Mouse (Mus musculus) neural tube, embryonic 15.5 days (tissue): ENCODE measurements around the gene Evc. TPM values are rescaled to one million over a fixed set of nuclear protein-coding genes. Genes with fewer than 3 reads are reported as not detected.

ENCODE experiments used
- ATAC-seq: fragments of 200-750 bp; cut with Nextera tagmentation; 2 replicates; pipeline ENCODE4 v1.8.0; 2017; ENCODE audit warnings: mild to moderate bottlenecking, moderate TSS enrichment, moderate library complexity; ENCODE audit not compliant: low FRiP score
- H3K27ac ChIP-seq: fragments of 300-500 bp; sonication (generic); replicated peaks from 2 replicates; pipeline ENCODE4 v1.5.1; 2015; ENCODE audit warnings: mild to moderate bottlenecking, inconsistent platforms
- H3K27me3 ChIP-seq: fragments of 300-500 bp; sonication (generic); replicated peaks from 2 replicates; pipeline ENCODE4 v1.6.1; 2015; ENCODE audit warnings: inconsistent platforms
- H3K36me3 ChIP-seq: fragments of 300-500 bp; sonication (generic); 2 replicates; pipeline ENCODE4 v1.6.1; 2015; ENCODE audit warnings: inconsistent platforms
- H3K4me1 ChIP-seq: fragments of 300-500 bp; sonication (generic); 2 replicates; pipeline ENCODE4 v1.6.1; 2015; ENCODE audit warnings: inconsistent platforms
- H3K4me2 ChIP-seq: fragments of 300-500 bp; sonication (generic); 2 replicates; pipeline ENCODE4 v1.6.1; 2015; ENCODE audit warnings: inconsistent platforms, mild to moderate bottlenecking, moderate library complexity
- H3K4me3 ChIP-seq: fragments of 300-500 bp; sonication (generic); replicated peaks from 2 replicates; pipeline ENCODE4 v1.5.1; 2015; ENCODE audit warnings: mild to moderate bottlenecking, inconsistent platforms
- H3K9ac ChIP-seq: fragments of 300-500 bp; sonication (generic); replicated peaks from 2 replicates; pipeline ENCODE4 v1.6.1; 2015; ENCODE audit warnings: mild to moderate bottlenecking, inconsistent platforms
- H3K9me3 ChIP-seq: fragments of 300-500 bp; sonication (generic); replicated peaks from 2 replicates; pipeline ENCODE4 v1.6.1; 2016; ENCODE audit warnings: inconsistent platforms
- WGBS: fragments of 180-500 bp; shearing (Covaris S2); methylation state at CpG from one replicate; pipeline ENCODE4 v1.1.7; 2015; ENCODE audit warnings: mixed read lengths; 5-methylcytosine and 5-hydroxymethylcytosine counted together
- polyA plus RNA-seq: library from polyadenylated mRNA; unstranded; fragments of >200 nt; fragmentation: Nextera tagmentation; extraction: Ambion mirVana; gene quantifications from 2 replicates; pipeline ENCODE4 v1.2.1, GENCODE M21; 2015

The Evc gene
- polyA plus RNA-seq, 1 experiment from 2014 or later, result 4.4 TPM

- H3K4me3 ChIP-seq, result peak within 1 kb of the TSS; percentile 53
- peak within 1 kb of the TSS; percentile 100 for H3K4me2 ChIP-seq
- peaks cover 35% of the 10 kb centered on the region for H3K4me1 ChIP-seq
- H3K36me3 ChIP-seq, result no peaks in the 10 kb centered on the region
- no peaks in the 10 kb centered on the region for H3K9me3 ChIP-seq
- H3K27ac ChIP-seq, result no peak within 1 kb of the TSS
- peak; percentile 79 for ATAC-seq
- WGBS, result under 1% methylated on average over 27 of the region's 27 CpGs
- peaks cover 12% of the 10 kb centered on the region; the same call in 1 of the 2 replicates for H3K27me3 ChIP-seq
- H3K9ac ChIP-seq, result peak within 1 kb of the TSS; percentile 51
Measured at GRCm38 (mm10) chr5:37338288-37338687, 1.6 kb upstream of the Evc start, which contains the start of gene Evc2. Evc2 (plus strand) TSS chr5:37338499.

DNA sequence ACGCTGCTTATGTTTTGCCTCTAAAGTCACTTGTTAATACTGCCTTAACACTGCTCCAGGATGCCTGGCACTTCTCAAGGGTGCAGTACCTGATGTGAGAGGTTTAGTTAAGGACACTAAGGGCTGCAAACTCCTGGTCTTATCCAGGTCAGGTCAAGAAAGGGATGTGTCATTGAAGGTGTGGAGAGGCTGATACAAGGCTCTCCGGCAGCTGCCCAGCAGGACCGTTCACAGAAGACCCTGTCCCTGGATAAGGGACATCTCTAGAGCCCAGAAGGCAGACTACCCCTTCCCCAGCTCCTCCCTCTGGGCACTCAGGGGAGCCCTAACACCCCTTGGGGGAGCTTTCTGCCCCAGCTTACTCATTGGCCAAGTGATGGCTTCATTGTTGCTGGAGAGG lies 1.0 kb upstream of the Evc start:
- H3K4me3 ChIP-seq, result peak overlapping the region; percentile 53; the same call in 1 of the 2 replicates
- 66% methylated on average over 3 of the region's 3 CpGs for WGBS
- peaks cover 35% of the 10 kb centered on the region for H3K4me1 ChIP-seq
- ATAC-seq, result no peak
- H3K36me3 ChIP-seq, result no peaks in the 10 kb centered on the region
- H3K27ac ChIP-seq, result no peak overlapping the region
- no peaks in the 10 kb centered on the region for H3K9me3 ChIP-seq
- peaks cover 12% of the 10 kb centered on the region; the same call in 1 of the 2 replicates for H3K27me3 ChIP-seq
- H3K9ac ChIP-seq, result 0 out of 2 replicates have a peak overlapping the region, but pooled peaks have one; percentile 51
- H3K4me2 ChIP-seq, result peak overlapping the region; percentile 100

DNA sequence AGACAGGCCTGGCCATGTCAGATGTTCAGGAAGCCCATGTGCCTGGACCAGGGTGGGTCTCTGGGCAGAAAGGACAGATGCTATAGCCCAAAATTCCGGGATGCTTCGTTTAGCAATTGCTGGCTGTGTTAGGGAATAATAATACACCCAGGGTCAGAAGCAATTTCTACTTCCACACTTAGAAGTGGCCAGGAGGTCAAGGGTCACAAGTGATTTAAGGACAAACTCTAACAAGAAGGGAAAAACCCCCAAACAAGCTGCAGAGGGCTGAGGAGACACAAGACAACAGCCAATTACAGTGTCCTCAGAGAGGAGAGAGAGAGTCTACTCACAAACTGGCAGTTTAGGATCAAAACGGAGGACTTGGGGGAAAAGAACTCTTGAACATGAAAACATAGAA lies 1.6 kb downstream of the Evc start:
- Histone ChIP-seq H3K4me3 (no peak overlapping the region), H3K27me3 (peaks cover 12% of the 10 kb centered on the region; the same call in 1 of the 2 replicates), H3K4me1 (peaks cover 35% of the 10 kb centered on the region), H3K27ac (no peak overlapping the region), H3K4me2 (no peak overlapping the region), H3K9me3 (no peaks in the 10 kb centered on the region), H3K36me3 (no peaks in the 10 kb centered on the region), H3K9ac (no peak overlapping the region)
- WGBS, result 59% methylated on average over 3 of the region's 3 CpGs
- ATAC-seq, result no peak

DNA sequence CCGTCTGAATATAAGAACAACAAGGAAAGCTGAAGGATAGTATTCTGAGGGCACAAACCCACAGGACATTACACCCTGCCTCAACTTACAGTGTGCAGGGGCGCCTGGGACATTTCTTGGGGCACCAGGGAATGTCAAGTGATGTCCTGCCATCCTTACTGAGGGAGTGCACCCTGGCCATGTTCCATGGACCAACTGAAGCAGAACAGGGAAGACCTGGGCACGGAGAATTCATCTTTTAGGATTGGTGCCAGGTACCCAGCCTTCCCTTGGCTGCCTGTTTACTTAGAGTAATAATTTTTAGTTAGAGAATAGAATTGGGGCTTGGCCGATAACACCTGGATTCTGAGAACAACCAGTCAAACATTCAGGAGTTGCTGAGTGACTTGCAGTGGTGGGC lies 4.6 kb downstream of the Evc start:
- no peaks in the 10 kb centered on the region for H3K36me3 ChIP-seq
- no peaks in the 10 kb centered on the region for H3K9me3 ChIP-seq
- no peak overlapping the region for H3K4me3 ChIP-seq
- no peak for ATAC-seq
- no peak overlapping the region for H3K4me2 ChIP-seq
- no peak overlapping the region for H3K27ac ChIP-seq
- H3K4me1 ChIP-seq, result peaks cover 13% of the 10 kb centered on the region
- no peak overlapping the region for H3K9ac ChIP-seq
- WGBS, result 75% methylated on average over 4 of the region's 4 CpGs
- H3K27me3 ChIP-seq, result 0 out of 2 replicates have a peak, but pooled peaks cover 3% of the 10 kb centered on the region

- no peaks in the 10 kb centered on the region for H3K36me3 ChIP-seq
- no peaks in the 10 kb centered on the region for H3K27me3 ChIP-seq
- H3K9ac ChIP-seq, result no peak overlapping the region
- H3K27ac ChIP-seq, result no peak overlapping the region
- WGBS, result 97% methylated on average over 2 of the region's 2 CpGs
- peaks cover 4% of the 10 kb centered on the region for H3K4me1 ChIP-seq
- H3K4me2 ChIP-seq, result no peak overlapping the region
- no peaks in the 10 kb centered on the region for H3K9me3 ChIP-seq
- H3K4me3 ChIP-seq, result no peak overlapping the region
- no peak for ATAC-seq
Measured at GRCm38 (mm10) chr5:37331133-37331505, 5.6 kb downstream of the Evc start.

DNA sequence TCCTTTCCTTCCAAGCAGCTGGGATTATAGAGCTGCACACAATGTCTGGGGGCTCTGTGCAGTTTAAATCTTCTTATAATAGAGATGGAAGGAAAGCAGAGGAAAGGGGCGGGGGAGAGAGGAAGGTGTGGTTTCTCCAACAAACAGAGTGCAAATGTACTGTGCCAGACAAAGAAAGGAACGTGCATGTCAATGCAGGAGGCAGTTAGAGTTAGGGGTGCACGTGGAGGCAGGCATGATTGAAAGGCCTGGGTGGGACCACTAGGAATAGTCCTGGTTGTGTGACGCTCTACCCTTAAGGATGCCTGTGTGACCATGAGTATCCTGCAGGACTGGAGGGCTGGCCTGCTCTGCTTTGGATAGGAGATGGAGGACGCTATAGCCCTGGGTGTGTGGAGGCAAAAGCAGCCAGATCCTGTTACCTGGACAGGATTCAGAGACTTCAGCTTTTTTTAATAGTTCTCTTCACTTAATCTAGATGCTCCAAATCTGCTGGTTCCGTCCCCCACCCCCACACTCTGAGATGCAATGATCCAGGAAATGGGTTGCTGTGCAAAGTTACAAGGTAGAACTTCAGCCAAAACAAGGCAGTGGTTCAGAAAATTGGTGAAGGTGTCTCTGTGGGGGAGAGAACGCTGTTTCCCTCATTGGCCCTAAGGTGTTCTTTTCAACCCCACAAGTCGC lies 6.1 kb downstream of the Evc start:
- H3K36me3 ChIP-seq, result no peaks in the 10 kb centered on the region
- no peaks in the 10 kb centered on the region for H3K27me3 ChIP-seq
- WGBS, result 85% methylated on average over 8 of the region's 8 CpGs
- H3K4me3 ChIP-seq, result no peak overlapping the region
- ATAC-seq, result no peak
- no peak overlapping the region for H3K9ac ChIP-seq
- no peak overlapping the region for H3K27ac ChIP-seq
- H3K9me3 ChIP-seq, result no peaks in the 10 kb centered on the region
- no peaks in the 10 kb centered on the region for H3K4me1 ChIP-seq
- no peak overlapping the region for H3K4me2 ChIP-seq

DNA sequence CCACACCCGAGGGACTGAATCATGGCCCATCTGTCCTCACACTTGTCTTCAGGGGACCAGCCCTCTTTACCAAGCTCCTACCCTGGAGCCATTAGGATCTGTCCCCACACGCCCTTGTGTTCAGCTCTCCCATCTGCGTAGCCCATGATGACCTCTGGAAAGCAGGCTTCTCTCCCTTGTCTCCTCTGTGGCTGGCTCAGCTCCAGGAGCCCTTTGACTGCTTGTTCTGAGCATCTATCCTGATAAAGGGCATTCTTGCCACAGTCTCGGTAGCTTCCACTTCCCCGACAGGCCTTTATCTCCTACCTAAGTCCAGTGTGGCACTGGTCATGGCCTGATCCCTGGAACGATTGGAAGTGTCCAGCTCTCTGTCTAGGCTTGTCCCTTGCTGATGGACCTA lies 10.0 kb downstream of the Evc start:
- Histone ChIP-seq H3K27me3 (no peaks in the 10 kb centered on the region), H3K27ac (no peak overlapping the region), H3K4me2 (no peak overlapping the region), H3K4me3 (no peak overlapping the region), H3K9me3 (no peaks in the 10 kb centered on the region), H3K4me1 (no peaks in the 10 kb centered on the region), H3K9ac (no peak overlapping the region), H3K36me3 (no peaks in the 10 kb centered on the region)
- 88% methylated on average over 6 of the region's 6 CpGs for WGBS
- ATAC-seq, result no peak

GRCm38 (mm10) chr5:37320761-37321160 lies 15.9 kb downstream of the Evc start:
- Histone ChIP-seq H3K9me3 (peaks cover 2% of the 10 kb centered on the region; the same call in 1 of the 2 replicates), H3K9ac (no peak overlapping the region), H3K4me3 (no peak overlapping the region), H3K36me3 (peaks cover 8% of the 10 kb centered on the region), H3K4me2 (no peak overlapping the region), H3K4me1 (no peaks in the 10 kb centered on the region), H3K27ac (no peak overlapping the region), H3K27me3 (no peaks in the 10 kb centered on the region)
- WGBS, result 90% methylated on average over 4 of the region's 4 CpGs
- no peak for ATAC-seq

DNA sequence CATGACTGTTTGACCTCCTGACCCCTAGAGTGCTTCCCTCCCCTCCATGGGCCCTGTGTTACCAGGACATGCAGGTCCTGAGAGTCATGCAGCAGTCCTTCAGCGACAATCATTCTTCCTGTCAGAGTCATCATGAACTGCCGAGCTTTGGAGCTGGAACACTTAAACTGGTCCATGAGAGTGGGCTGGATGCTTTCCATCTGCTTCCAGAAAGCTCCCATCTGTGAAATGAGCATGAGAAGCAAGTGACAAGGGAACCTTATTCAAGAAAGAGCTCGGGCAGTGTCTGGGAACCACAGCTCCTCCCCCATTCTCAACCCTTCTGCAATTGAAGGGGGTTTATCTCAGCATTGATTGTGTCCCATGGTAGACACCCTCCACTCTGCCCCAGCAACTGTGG lies 16.5 kb downstream of the Evc start:
- ATAC-seq, result no peak
- no peak overlapping the region for H3K4me2 ChIP-seq
- 79% methylated on average over 3 of the region's 3 CpGs for WGBS
- no peak overlapping the region for H3K27ac ChIP-seq
- H3K27me3 ChIP-seq, result no peaks in the 10 kb centered on the region
- peaks cover 14% of the 10 kb centered on the region for H3K36me3 ChIP-seq
- H3K4me3 ChIP-seq, result no peak overlapping the region
- no peaks in the 10 kb centered on the region for H3K4me1 ChIP-seq
- H3K9ac ChIP-seq, result no peak overlapping the region
- H3K9me3 ChIP-seq, result peaks cover 8% of the 10 kb centered on the region; the same call in 1 of the 2 replicates

- 83% methylated on average over 6 of the region's 6 CpGs for WGBS
- ATAC-seq, result no peak
- Histone ChIP-seq H3K9me3 (peaks cover 9% of the 10 kb centered on the region; the same call in 1 of the 2 replicates), H3K27me3 (no peaks in the 10 kb centered on the region), H3K27ac (no peak overlapping the region), H3K4me2 (no peak overlapping the region), H3K36me3 (peaks cover 17% of the 10 kb centered on the region), H3K4me1 (no peaks in the 10 kb centered on the region), H3K4me3 (no peak overlapping the region), H3K9ac (no peak overlapping the region)
Measured at GRCm38 (mm10) chr5:37318715-37319114, 18.0 kb downstream of the Evc start.

- WGBS, result 89% methylated on average over 12 of the region's 12 CpGs
- ATAC-seq, result no peak
- H3K4me1 ChIP-seq, result no peaks in the 10 kb centered on the region
Measured at GRCm38 (mm10) chr5:37312980-37313722, 23.5 kb downstream of the Evc start.

GRCm38 (mm10) chr5:37310026-37310425 lies 26.7 kb downstream of the Evc start:
- ATAC-seq, result no peak
- Histone ChIP-seq H3K27ac (no peak overlapping the region), H3K27me3 (no peaks in the 10 kb centered on the region)

More at GRCm38 (mm10) chr5:37312980-37313722, 23.5 kb downstream of the Evc start:
- no peak overlapping the region for H3K9ac ChIP-seq
- no peak overlapping the region for H3K4me2 ChIP-seq
- H3K9me3 ChIP-seq, result peaks cover 9% of the 10 kb centered on the region; the same call in 1 of the 2 replicates
- H3K27me3 ChIP-seq, result no peaks in the 10 kb centered on the region
- H3K36me3 ChIP-seq, result peaks cover 17% of the 10 kb centered on the region; the same call in 1 of the 2 replicates
- H3K4me3 ChIP-seq, result no peak overlapping the region
- no peak overlapping the region for H3K27ac ChIP-seq

More at GRCm38 (mm10) chr5:37310026-37310425, 26.7 kb downstream of the Evc start:
- H3K4me3 ChIP-seq, result no peak overlapping the region
- WGBS, result 86% methylated on average over 9 of the region's 9 CpGs
- H3K36me3 ChIP-seq, result peaks cover 2% of the 10 kb centered on the region; the same call in 1 of the 2 replicates
- H3K4me1 ChIP-seq, result no peaks in the 10 kb centered on the region
- H3K9me3 ChIP-seq, result no peaks in the 10 kb centered on the region
- H3K9ac ChIP-seq, result no peak overlapping the region
- no peak overlapping the region for H3K4me2 ChIP-seq
